Mouse (Mus musculus): ENCODE results near the gene Sema5b. TPM values are rescaled to one million over a fixed set of nuclear protein-coding genes. Genes with fewer than 3 reads are reported as not detected.

Gene Sema5b
- polyA plus RNA-seq (2012; rRNA removed) = 57.7 and 85.8 TPM in 2 replicates

DNA sequence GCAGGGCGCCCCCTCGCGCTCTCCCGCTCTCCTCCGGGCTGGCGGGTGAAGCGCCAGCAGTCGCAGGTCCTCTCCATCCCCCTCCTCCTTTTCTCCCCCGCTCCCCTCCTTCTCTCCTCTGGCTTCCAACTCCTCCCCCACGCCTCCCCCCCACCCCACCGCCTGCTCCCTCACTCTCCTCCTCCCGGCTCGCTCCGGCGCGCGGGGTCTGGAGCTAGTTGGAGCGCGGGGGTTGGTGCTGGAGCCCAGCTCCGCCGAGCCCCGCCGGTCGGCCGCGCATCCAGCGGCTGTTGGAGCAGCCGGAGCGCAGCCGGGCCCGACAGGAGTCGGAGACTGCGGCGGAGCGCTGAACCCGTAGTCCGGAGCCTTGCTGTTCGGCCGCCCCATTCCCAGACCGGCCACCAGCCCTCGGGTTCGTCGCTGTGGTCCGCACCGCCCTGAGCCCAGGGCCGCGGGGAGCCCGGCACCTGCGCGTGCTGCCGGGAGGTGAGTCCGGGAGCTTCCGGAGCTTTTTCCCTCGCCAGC, at the start of gene Sema5b:
Gene Sema5b, plus strand, starts transcription at position 29 of the 525 bp plus-strand sequence.

Other genes with a start within 250 kb of the Sema5b start
- 9.6 and 19.1 TPM in 2 replicates for gene Sec22a, start 177.2 kb upstream of the Sema5b start, polyA plus RNA-seq (2012; rRNA removed)
- gene Pdia5, start 50.3 kb upstream of the Sema5b start, polyA plus RNA-seq (2012; rRNA removed) = 17.1 and 18.1 TPM in 2 replicates
- 22.4 and 23.0 TPM in 2 replicates for gene Dirc2, start 228.2 kb downstream of the Sema5b start, polyA plus RNA-seq (2012; rRNA removed)
- gene Hspbap1, start 229.2 kb downstream of the Sema5b start, polyA plus RNA-seq (2012; rRNA removed) = 14.4 and 16.0 TPM in 2 replicates